Mouse (Mus musculus) liver, embryonic 14.5 days (tissue): ENCODE data around the gene Megf11. TPM values are rescaled to one million over a fixed set of nuclear protein-coding genes. Genes with fewer than 3 reads are reported as not detected.

ENCODE experiments used
- ATAC-seq: fragments of 200-750 bp; cut with Nextera tagmentation; 2 replicates; pipeline ENCODE4 v1.8.0; 2017; ENCODE audit warnings: moderate number of reproducible peaks, mild to moderate bottlenecking, moderate library complexity; ENCODE audit not compliant: insufficient read depth
- DNase-seq, 3 experiments: peaks; one replicate each; pipeline ENCODE4 v3.0.0-alpha.2; 2012 to 2013; ENCODE audit warnings: low read depth in 3 of 3, low spot score in 3 of 3
- H3K27ac ChIP-seq: fragments of 300-500 bp; sonication (generic); 2 replicates; pipeline ENCODE4 v1.5.1; 2014; ENCODE audit warnings: moderate library complexity, mild to moderate bottlenecking, control low read depth, inconsistent platforms
- H3K27me3 ChIP-seq: fragments of 300-500 bp; sonication (generic); 2 replicates; pipeline ENCODE4 v1.6.1; 2014; ENCODE audit warnings: mild to moderate bottlenecking, low read length, moderate library complexity; ENCODE audit not compliant: control insufficient read depth, insufficient read depth
- H3K36me3 ChIP-seq: fragments of 300-500 bp; sonication (generic); replicated peaks from 2 replicates; pipeline ENCODE4 v1.6.1; 2014; ENCODE audit warnings: low read depth; ENCODE audit not compliant: control insufficient read depth, insufficient read depth
- H3K4me1 ChIP-seq, 2 experiments: fragments of 200-500 bp in 1 of 2; fragments of 300-500 bp in 1 of 2; sonication (generic) in 1 of 2; replicated peaks; 2 replicates each; pipeline ENCODE4 v1.6.1; 2012 to 2014; ENCODE audit warnings: antibody characterized with exemption in 1 of 2, inconsistent platforms in 1 of 2, low read length in 1 of 2; ENCODE audit not compliant: control insufficient read depth in 2 of 2, insufficient read depth in 2 of 2
- H3K4me2 ChIP-seq: fragments of 300-500 bp; sonication (generic); 2 replicates; pipeline ENCODE4 v1.6.1; 2014; ENCODE audit warnings: low read depth, mild to moderate bottlenecking, control low read depth, moderate library complexity
- H3K4me3 ChIP-seq, 2 experiments: fragments of 200-500 bp in 1 of 2; fragments of 300-500 bp in 1 of 2; sonication (generic) in 1 of 2; 2 replicates each; pipeline ENCODE4 v1.5.1; 2012 to 2014; ENCODE audit warnings: low read depth in 2 of 2, low read length in 2 of 2, mild to moderate bottlenecking in 2 of 2, control low read depth in 1 of 2, inconsistent platforms in 1 of 2, moderate library complexity in 1 of 2; ENCODE audit not compliant: insufficient read depth in 1 of 2
- H3K9ac ChIP-seq: fragments of 300-500 bp; sonication (generic); replicated peaks from 2 replicates; pipeline ENCODE4 v1.6.1; 2014; ENCODE audit warnings: mild to moderate bottlenecking, control low read depth, moderate library complexity
- H3K9me3 ChIP-seq: fragments of 300-500 bp; sonication (generic); 2 replicates; pipeline ENCODE4 v1.6.1; 2016; ENCODE audit warnings: low read length, mixed read lengths; ENCODE audit not compliant: control insufficient read depth
- CTCF ChIP-seq: IDR thresholded peaks from 2 replicates; pipeline ENCODE4 v1.5.1; 2016; ENCODE audit warnings: antibody characterized with exemption, low read depth, control low read depth
- EP300 ChIP-seq: IDR thresholded peaks from 2 replicates; pipeline ENCODE4 v1.6.1; 2016; ENCODE audit warnings: antibody characterized with exemption, low read depth
- WGBS: fragments of 180-500 bp; shearing (Covaris S2); extraction: QIAGEN DNeasy Blood & Tissue Kit; methylation state at CpG from one replicate; pipeline ENCODE4 v1.1.7; 2014; ENCODE audit not compliant: insufficient replicate concordance; 5-methylcytosine and 5-hydroxymethylcytosine counted together
- polyA plus RNA-seq, 2 experiments: library from polyadenylated mRNA; depleted of rRNA in 1 of 2; stranded (reverse) in 1 of 2; unstranded in 1 of 2; fragments of >200 nt; fragmentation: Nextera tagmentation in 1 of 2; extraction: Ambion mirVana in 1 of 2; gene quantifications; 2 replicates each; pipeline versions ENCODE4 v1.2.1 to v1.2.3; 2012 to 2014

Megf11 gene
- polyA plus RNA-seq, 2 experiments, result 0.18 to 0.28 TPM

DNA sequence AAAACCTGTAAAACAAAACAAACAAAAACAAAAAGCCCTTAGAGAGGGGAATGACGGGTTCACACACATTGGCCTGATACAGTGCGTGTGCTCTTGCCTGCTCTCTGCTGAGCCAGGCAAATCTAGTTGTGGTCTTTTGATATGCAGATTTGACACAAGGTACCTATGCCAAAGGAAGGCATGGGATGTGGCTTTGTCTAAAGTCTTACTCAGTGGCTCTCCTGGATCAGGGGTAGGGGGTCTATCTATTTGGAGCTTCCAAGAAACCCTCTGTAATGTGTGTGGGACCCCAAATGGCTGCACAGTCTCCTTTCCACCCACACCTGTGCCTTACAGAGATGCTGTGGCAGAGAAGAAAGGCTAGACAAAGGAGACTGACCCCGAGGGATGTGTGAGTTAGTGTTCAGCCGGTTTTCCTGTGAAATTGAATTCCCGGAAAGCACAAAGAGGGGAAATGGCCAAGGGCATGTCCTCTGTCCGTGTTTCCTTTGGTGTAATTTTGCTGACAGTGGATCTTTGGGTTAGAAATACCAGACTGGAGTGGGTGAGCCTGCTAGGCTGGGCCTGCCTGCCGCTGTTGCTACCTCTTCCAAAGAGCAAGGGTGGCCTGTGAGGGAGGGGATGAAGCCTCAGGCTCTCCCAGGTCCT is 161.0 kb downstream of the Megf11 start:
- 40% methylated on average over 7 of the region's 7 CpGs for WGBS
- Histone ChIP-seq H3K9ac (no peak overlapping the region), H3K27me3 (no peaks in the 10 kb centered on the region), H3K9me3 (no peaks in the 10 kb centered on the region), H3K4me1 (peaks cover 0 to 5% of the 10 kb centered on the region in 2 experiments; a peak in 2 of 4 replicates), H3K36me3 (no peaks in the 10 kb centered on the region), H3K4me3 (no peak overlapping the region), H3K27ac (no peak overlapping the region), H3K4me2 (no peak overlapping the region)
- ATAC-seq, result no peak
- no peak for TF ChIP-seq CTCF
- TF ChIP-seq EP300, result no peak
- DNase-seq, result no peak

DNA sequence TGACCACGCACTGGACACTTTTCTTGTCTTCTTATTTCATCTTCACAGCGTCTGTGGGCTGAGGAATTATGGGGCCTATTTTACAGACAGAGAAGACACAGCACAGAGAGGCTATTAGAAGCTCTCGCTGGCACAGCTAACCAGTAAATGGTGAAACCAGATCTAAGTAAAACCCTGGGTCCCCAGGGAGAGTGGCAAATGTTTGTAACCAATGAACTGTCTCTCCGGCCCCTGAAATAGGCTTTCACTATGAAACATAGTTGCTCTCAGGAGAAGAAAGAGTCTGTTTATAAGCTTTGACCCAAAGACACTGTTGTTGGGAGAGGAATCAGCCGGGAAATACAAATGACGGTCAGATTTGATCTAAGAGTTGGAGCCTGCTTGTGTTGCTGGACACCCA is 162.9 kb downstream of the Megf11 start:
- no peak for TF ChIP-seq EP300
- no peak for TF ChIP-seq CTCF
- Histone ChIP-seq H3K4me1 (no peaks in the 10 kb centered on the region; a peak in 1 of 4 replicates), H3K27ac (no peak overlapping the region), H3K4me3 (no peak overlapping the region), H3K9ac (no peak overlapping the region), H3K4me2 (no peak overlapping the region), H3K9me3 (no peaks in the 10 kb centered on the region), H3K36me3 (no peaks in the 10 kb centered on the region), H3K27me3 (no peaks in the 10 kb centered on the region)
- ATAC-seq (no peak), DNase-seq (no peak)
- WGBS, result 76% methylated on average over 6 of the region's 6 CpGs

DNA sequence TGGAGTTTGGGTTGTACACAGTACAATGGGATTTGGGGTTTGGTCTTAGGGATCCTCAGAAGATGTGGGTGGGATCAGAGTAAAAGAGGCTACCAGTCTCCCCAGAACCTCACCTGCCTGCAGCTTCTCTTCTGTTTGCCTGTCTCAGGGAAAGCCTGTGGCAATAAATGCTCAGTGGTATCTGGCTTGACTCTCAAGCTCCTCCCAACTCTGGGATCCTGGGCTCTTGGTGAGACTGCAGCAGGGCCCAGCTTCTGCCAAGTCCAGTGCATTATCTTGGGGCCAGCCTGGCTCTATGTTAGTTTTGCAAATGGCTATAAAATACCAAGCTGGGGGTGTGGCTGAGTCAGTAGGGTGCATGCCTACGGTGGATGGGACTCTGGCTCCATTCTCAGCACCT is 165.9 kb downstream of the Megf11 start:
- H3K27ac ChIP-seq, result no peak overlapping the region

DNA sequence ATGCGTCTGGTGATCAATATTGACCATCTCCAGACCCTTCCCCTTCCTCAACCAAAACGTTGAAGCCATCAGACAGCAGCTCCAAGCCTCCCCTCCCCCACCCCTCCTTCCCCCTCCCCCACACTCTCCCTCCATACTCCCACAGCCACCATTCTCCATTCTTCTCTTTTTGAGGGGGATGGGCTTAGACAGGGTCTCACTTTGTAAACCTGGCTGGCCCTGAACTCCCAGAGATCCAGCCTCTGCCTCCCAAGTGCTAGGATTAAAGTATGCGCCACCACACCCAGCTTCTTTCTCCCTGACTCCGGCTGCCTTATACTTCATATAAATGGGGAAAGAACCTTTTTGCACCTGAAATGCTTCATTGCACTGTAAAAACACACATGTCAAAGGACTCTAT is 166.6 kb downstream of the Megf11 start:
- Histone ChIP-seq H3K27ac (no peak overlapping the region), H3K9me3 (no peaks in the 10 kb centered on the region), H3K9ac (no peak overlapping the region), H3K4me1 (peaks cover 3 to 4% of the 10 kb centered on the region in 2 experiments), H3K4me3 (no peak overlapping the region), H3K36me3 (no peaks in the 10 kb centered on the region), H3K4me2 (no peak overlapping the region), H3K27me3 (no peaks in the 10 kb centered on the region)
- 57% methylated on average over 4 of the region's 4 CpGs for WGBS
- DNase-seq (no peak), ATAC-seq (no peak)
- TF ChIP-seq CTCF (no peak), EP300 (no peak)

More for the DNA sequence above, 165.9 kb downstream of the Megf11 start:
- no peak for TF ChIP-seq CTCF
- Histone ChIP-seq H3K9ac (no peak overlapping the region), H3K36me3 (no peaks in the 10 kb centered on the region), H3K4me2 (no peak overlapping the region), H3K27me3 (no peaks in the 10 kb centered on the region), H3K4me1 (peaks cover 3 to 4% of the 10 kb centered on the region in 2 experiments), H3K4me3 (no peak overlapping the region), H3K9me3 (no peaks in the 10 kb centered on the region)
- WGBS, result 77% methylated on average over 1 of the region's 1 CpGs
- ATAC-seq (no peak), DNase-seq (no peak)

DNA sequence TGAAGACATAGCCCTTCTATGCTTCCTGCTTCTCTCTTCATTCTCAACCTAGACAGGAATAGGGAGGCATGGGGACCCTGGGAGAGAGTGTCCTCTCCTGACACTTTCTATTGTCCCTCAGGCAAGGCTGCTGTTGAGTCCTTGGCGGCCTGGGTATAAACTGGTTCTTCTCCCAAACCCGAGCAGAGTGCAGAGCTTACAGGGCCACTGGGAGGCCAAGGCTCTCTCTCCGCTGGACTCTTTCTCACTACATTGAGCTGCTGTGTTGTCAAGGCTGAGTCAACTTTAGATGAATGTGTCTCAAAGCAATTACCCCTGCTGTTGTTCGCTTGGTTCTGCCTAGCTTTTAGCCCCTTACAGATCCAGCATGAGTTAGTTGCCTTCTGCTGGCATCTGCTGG is 168.0 kb downstream of the Megf11 start:
- ATAC-seq, result no peak
- Histone ChIP-seq H3K27ac (no peak overlapping the region), H3K4me2 (no peak overlapping the region), H3K4me1 (peaks cover 3 to 4% of the 10 kb centered on the region in 2 experiments), H3K36me3 (no peaks in the 10 kb centered on the region), H3K9ac (no peak overlapping the region), H3K27me3 (no peaks in the 10 kb centered on the region), H3K9me3 (no peaks in the 10 kb centered on the region), H3K4me3 (no peak overlapping the region)
- TF ChIP-seq EP300 (no peak), CTCF (no peak)
- DNase-seq, result no peak
- 73% methylated on average over 4 of the region's 4 CpGs for WGBS
